Mouse (Mus musculus): ENCODE measurements at regions not wholly inside any gene's neighbourhood (a gene's known extent, or its start where the extent isn't known, plus 50 kb on each side); places are given as distances from the start of the nearest gene placed in this dataset.

DNA sequence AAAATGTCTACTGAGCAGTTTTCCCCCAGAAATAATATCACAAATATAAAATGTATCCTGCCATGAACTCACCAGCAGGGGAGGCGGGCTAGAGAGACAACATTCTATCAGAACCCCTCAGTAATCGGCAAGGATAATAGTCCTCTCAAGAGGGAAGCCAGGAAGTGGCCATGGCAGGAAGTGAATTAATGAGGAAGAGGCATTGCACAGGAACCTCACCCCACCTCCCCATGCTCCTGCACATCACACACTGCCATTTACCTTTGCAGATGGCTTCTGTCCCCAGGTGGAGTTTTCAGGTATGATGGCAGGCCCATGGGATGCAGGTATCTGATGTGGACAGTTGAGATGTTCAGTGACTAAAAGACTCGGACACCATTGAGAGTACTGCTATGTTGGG is 185.9 kb upstream of the Tgfbr2 start:
- ATAC-seq (ENCODE audit: low FRiP score, low read depth) = no peak
- H3K36me3 ChIP-seq = no peaks in the 10 kb centered on the region
- H3K27me3 ChIP-seq = no peaks in the 10 kb centered on the region
- H3K27ac ChIP-seq = no peak overlapping the region
- H3K9me3 ChIP-seq = no peaks in the 10 kb centered on the region; the same call in 1 of the 2 replicates
- H3K4me2 ChIP-seq (replicated peaks) = no peak overlapping the region
- no peaks in the 10 kb centered on the region for H3K4me1 ChIP-seq
- 86% methylated on average over 3 of the region's 3 CpGs for WGBS
- no peak overlapping the region for H3K4me3 ChIP-seq
- H3K9ac ChIP-seq = no peak overlapping the region

DNA sequence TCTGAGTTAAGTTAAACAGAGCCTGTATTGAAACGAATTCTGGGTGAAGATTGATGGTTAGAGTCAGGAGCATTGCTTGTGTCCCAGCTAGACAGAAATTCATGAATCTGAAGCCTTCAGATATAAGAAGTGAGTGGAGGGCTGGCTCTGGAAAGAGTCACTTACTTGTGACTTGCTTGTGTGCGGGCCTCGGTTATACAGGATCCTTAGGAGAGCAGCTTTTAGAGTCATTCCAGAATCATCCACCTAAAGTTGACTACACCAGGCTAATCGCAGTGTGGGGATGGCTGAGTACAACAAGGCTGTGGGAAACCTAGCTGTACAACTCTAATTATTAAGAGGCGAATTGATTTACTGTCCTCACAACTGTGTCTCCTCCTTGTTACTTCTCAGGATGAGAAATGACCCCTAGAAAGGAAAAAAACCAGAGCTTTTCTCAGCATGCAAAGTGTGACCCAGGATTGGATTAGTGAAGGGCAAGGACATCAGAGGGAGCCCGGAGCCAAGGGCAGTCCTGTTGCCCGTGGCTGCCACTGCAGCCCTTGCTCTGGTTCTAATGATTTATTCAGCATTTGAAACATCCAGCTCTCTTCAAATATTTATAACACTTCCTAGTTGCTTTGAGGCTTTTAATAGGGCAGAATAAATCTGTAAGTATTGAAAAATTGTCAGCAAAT is 179.0 kb upstream of the Tgfbr2 start:
- WGBS = 61% methylated on average over 7 of the region's 7 CpGs

DNA sequence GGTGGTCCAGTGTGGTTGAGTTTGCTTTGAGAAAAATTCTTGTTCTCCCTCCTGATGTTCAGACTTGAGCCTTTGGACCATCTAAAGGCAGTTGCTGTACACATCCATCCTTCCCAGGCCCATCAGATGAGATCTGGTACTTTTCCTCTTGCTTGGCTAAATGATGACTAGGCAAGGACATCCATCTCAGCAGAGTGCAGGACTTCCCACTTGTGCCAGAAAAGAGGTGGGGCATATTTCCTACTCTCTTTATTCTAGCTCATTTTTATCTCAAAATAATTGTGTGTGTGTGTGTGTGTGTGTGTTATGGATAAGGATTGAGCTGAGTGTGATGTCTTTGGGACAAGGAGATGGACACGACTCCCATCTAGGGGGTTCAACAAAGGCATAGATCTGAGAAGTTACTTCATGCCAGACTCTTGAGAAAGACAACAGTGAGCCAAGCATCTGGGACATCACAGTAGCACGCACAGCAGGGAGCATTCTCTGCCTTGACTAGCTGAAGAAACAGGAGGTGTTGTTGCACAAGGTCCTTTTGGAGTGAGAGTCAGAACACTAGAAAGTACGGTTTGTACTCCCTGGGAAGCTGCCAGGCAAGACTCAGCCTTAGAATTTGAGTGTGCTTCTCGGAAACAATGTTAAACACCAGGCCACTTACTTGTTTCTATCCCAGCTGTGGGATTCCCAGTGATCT is 177.8 kb upstream of the Tgfbr2 start:
- H3K4me2 ChIP-seq (replicated peaks) = no peak overlapping the region
- no peaks in the 10 kb centered on the region for H3K9me3 ChIP-seq
- WGBS = 75% methylated on average over 4 of the region's 4 CpGs
- no peak overlapping the region for H3K27ac ChIP-seq
- no peaks in the 10 kb centered on the region for H3K36me3 ChIP-seq
- peaks cover 16% of the 10 kb centered on the region for H3K4me1 ChIP-seq
- no peak overlapping the region for H3K4me3 ChIP-seq
- no peaks in the 10 kb centered on the region for H3K27me3 ChIP-seq
- ATAC-seq (ENCODE audit: low FRiP score, low read depth) = no peak
- no peak overlapping the region for H3K9ac ChIP-seq

More for the DNA sequence above, 179.0 kb upstream of the Tgfbr2 start:
- H3K9ac ChIP-seq = no peak overlapping the region
- no peaks in the 10 kb centered on the region for H3K9me3 ChIP-seq
- no peak for ATAC-seq (ENCODE audit: low FRiP score, low read depth)
- no peak overlapping the region for H3K27ac ChIP-seq
- H3K4me3 ChIP-seq = no peak overlapping the region
- no peaks in the 10 kb centered on the region for H3K36me3 ChIP-seq
- H3K27me3 ChIP-seq = no peaks in the 10 kb centered on the region
- H3K4me2 ChIP-seq (replicated peaks) = no peak overlapping the region
- H3K4me1 ChIP-seq = peaks cover 16% of the 10 kb centered on the region

DNA sequence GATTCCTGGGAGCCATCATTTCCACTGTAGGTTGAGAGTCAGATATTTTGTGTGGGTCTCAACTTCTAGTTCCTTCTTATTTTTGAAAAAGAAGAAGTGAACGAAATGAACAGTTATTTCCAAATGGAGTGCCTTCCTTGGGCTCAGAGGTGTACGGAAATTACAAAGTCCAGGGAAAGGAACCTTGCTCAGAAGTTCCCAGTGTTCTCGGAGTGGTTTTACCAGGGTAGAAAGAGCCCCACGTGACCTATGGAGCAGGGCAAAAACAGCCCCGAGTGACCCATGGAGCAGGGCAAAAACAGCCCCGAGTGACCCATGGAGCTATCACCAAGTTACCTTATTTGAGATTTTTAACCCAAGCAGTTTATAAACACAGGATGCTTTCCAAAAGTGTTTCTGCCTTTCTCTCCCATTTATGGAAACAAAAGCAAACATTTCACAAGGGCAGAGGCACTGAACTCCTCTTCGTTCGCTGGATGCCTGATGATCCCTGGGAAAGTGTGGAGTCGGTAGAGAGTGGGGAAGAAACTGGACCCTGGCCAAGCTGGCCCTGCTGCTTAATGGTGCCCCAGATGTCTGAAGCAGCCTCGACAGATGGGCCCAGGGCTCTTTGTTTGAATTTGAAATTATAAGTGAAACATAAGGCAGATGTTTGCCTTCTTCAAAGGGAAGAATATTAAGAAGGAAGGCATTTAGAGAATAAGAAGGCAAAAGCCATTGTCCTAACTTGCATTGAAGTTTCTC is 175.8 kb upstream of the Tgfbr2 start:
- Histone ChIP-seq H3K4me1 (peaks cover 16% of the 10 kb centered on the region), H3K4me2 (replicated peaks) (no peak overlapping the region), H3K27me3 (no peaks in the 10 kb centered on the region), H3K36me3 (no peaks in the 10 kb centered on the region), H3K27ac (no peak overlapping the region; the same call in 1 of the 2 replicates), H3K4me3 (no peak overlapping the region), H3K9ac (no peak overlapping the region), H3K9me3 (no peaks in the 10 kb centered on the region)
- ATAC-seq (ENCODE audit: low FRiP score, low read depth) = no peak
- 69% methylated on average over 10 of the region's 10 CpGs for WGBS

DNA sequence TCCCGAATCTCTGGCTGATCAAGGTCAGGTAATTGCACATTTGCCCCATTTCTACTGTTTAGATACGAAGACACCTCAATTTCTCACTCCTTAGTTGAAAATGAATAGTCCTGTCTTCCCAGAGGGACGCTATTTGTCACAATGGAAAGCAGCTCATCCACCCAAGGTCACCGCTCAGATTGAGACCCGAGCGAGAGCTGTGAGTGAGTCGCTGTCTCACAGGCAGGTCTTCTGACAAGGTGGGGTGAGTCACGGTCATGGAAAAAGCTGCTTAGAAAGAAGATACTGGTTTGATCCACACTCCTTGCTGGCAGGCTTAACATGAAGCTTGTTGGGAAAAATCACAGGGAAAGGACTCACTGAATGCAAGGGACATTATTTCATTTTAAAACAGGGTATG is 171.9 kb upstream of the Tgfbr2 start:
- Histone ChIP-seq H3K4me3 (no peak overlapping the region), H3K9ac (no peak overlapping the region), H3K4me1 (peaks cover 12% of the 10 kb centered on the region), H3K36me3 (no peaks in the 10 kb centered on the region), H3K9me3 (no peaks in the 10 kb centered on the region), H3K4me2 (replicated peaks) (no peak overlapping the region), H3K27me3 (no peaks in the 10 kb centered on the region), H3K27ac (no peak overlapping the region)
- ATAC-seq (ENCODE audit: low FRiP score, low read depth) = no peak
- 92% methylated on average over 8 of the region's 8 CpGs for WGBS

DNA sequence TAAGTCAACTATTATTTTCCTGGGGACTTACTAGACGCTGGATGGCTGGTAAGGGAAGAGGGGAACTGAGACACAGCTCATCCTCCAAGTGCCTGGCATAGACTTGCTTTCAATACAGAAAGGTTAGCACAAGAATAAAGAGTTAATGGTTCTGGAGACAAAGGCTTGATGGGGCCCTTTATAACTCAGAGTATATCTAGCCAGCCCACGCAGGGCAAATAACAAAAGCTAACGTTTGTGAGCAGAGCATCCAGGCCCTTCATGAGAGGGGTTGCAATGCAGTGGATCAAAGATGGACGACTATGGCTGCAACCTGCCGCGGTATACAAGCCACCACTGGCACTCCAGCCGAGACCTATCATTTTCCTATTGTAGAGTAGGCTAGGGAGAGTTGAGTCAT is 171.3 kb upstream of the Tgfbr2 start:
- Histone ChIP-seq H3K27ac (no peak overlapping the region), H3K4me1 (peaks cover 10% of the 10 kb centered on the region), H3K9ac (no peak overlapping the region), H3K9me3 (no peaks in the 10 kb centered on the region), H3K4me2 (replicated peaks) (no peak overlapping the region), H3K4me3 (no peak overlapping the region), H3K36me3 (no peaks in the 10 kb centered on the region), H3K27me3 (no peaks in the 10 kb centered on the region)
- ATAC-seq (ENCODE audit: low FRiP score, low read depth) = no peak
- 84% methylated on average over 7 of the region's 7 CpGs for WGBS

DNA sequence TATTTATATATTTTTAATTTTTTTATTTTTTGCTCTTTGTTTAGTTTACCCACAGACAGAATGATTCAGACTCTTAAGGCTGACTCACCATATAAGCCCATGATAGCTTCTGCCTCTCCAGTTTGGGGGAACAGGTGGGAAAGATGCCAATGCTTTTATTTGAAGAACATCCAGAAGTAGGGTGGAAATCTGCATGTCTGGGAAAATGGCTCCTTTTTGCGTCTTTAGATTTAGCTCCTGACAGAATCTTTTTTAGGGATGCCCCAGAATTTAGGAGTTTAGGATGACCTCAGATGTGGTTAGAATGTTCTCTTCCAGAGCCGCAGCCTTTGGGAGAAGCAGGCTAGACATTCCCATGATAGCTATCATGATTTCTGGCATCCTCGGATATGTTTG is 167.9 kb upstream of the Tgfbr2 start:
- no peak overlapping the region for H3K4me3 ChIP-seq
- H3K27ac ChIP-seq = no peak overlapping the region
- H3K36me3 ChIP-seq = no peaks in the 10 kb centered on the region
- 86% methylated on average over 3 of the region's 3 CpGs for WGBS
- H3K4me2 ChIP-seq (replicated peaks) = no peak overlapping the region
- no peak overlapping the region for H3K9ac ChIP-seq
- no peaks in the 10 kb centered on the region for H3K4me1 ChIP-seq
- no peak for ATAC-seq (ENCODE audit: low FRiP score, low read depth)
- H3K27me3 ChIP-seq = no peaks in the 10 kb centered on the region
- no peaks in the 10 kb centered on the region for H3K9me3 ChIP-seq

DNA sequence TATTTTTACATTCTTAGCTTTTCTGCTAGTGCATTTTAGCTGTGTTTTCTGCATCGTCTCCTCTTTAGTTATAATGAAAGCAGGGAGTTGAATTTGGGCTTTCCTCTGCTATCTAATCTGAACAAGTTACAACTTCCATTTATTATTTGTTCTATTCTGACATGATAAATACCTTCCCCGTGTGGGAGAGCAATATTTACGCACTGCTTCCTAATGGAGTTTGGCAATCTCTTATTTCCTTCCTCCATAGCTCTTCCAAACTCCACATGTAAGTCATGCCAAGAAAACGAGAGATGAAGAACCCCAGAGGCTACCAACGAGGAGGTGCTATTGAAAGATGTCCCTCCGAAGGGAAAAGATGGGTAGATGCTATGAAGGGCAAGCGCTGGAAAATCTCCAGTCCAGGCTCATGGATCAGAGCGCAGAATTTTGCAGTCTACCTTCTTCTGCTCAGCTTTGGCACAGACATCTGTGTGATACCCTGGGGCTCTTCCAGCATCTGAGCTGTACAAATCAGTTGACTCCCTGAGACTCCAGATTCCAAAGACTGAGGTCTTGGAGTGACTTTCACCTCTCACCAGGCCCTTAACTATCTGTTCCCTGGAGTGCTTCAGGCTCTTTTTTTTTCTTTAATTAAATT is 167.4 kb upstream of the Tgfbr2 start:
- no peak for ATAC-seq (ENCODE audit: low FRiP score, low read depth)
- Histone ChIP-seq H3K4me3 (no peak overlapping the region), H3K27me3 (no peaks in the 10 kb centered on the region), H3K4me2 (replicated peaks) (no peak overlapping the region), H3K4me1 (no peaks in the 10 kb centered on the region), H3K9me3 (no peaks in the 10 kb centered on the region), H3K36me3 (no peaks in the 10 kb centered on the region), H3K9ac (no peak overlapping the region), H3K27ac (no peak overlapping the region)
- WGBS = 81% methylated on average over 8 of the region's 8 CpGs

DNA sequence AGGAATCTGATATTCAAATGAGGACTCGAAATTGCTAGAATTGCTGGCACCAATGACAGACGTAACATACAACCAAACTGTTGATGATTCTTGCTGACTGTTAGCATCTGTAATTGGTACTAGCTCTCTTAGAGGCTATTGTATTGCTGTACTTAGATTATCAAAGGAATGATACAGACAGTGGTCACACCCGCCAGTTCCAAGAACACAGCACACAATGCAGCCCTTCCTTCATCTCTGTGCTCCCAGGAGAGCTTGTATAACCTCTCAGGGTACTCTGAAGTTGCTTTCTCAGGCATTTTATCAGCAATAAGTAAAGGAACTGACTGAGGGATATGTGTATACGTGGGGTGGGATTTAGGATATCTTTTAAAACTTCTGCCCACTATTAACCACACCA is 166.8 kb upstream of the Tgfbr2 start:
- no peak overlapping the region for H3K27ac ChIP-seq
- no peaks in the 10 kb centered on the region for H3K4me1 ChIP-seq
- H3K4me3 ChIP-seq = no peak overlapping the region
- no peaks in the 10 kb centered on the region for H3K27me3 ChIP-seq
- H3K4me2 ChIP-seq (replicated peaks) = no peak overlapping the region
- no peak for ATAC-seq (ENCODE audit: low FRiP score, low read depth)
- no peaks in the 10 kb centered on the region for H3K9me3 ChIP-seq
- H3K36me3 ChIP-seq = no peaks in the 10 kb centered on the region
- 79% methylated on average over 4 of the region's 4 CpGs for WGBS
- H3K9ac ChIP-seq = no peak overlapping the region

DNA sequence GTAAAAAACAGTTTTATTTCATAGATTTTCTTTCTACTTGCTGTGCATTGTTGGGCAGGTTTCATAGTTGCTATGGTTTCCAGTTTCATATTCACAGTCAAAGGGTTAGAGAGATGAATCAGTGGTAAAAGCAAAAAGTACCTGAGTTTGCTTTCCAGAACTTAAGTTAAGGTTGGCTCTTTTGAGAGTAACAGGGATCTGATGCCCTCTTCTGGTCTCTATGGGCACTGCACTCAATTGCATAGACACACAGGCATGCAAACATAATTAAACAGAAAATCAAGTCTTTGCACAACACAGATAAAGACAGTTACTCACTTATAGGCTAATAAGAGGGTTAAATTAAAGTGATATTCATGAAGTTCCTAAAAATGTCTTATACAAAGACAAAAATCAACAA is 165.8 kb upstream of the Tgfbr2 start:
- Histone ChIP-seq H3K9ac (no peak overlapping the region), H3K27me3 (no peaks in the 10 kb centered on the region), H3K9me3 (no peaks in the 10 kb centered on the region), H3K36me3 (no peaks in the 10 kb centered on the region), H3K4me1 (no peaks in the 10 kb centered on the region), H3K27ac (no peak overlapping the region), H3K4me2 (replicated peaks) (no peak overlapping the region), H3K4me3 (no peak overlapping the region)
- ATAC-seq (ENCODE audit: low FRiP score, low read depth) = no peak

DNA sequence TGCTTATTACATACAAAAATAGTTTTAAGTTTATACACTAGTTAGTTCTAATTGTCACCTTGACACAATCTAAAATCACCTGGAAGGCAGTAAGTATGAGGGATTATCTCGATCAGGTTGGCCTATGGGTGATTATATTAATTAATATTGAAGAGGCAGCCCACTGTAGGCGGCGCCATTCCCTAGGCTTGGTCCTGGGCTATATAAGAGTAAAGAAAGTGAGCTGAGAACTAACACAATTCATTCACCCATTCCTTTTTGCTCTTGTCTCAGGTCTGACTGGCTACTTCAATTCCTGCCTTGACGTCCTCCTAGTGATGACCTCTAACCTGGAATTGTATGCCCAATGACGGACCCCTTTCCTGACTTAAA is 163.6 kb upstream of the Tgfbr2 start:
- no peaks in the 10 kb centered on the region for H3K9me3 ChIP-seq
- H3K9ac ChIP-seq = no peak overlapping the region
- ATAC-seq (ENCODE audit: low FRiP score, low read depth) = no peak
- no peaks in the 10 kb centered on the region for H3K36me3 ChIP-seq
- H3K4me1 ChIP-seq = no peaks in the 10 kb centered on the region
- H3K27me3 ChIP-seq = no peaks in the 10 kb centered on the region
- H3K4me2 ChIP-seq (replicated peaks) = no peak overlapping the region
- WGBS = 84% methylated on average over 5 of the region's 5 CpGs
- no peak overlapping the region for H3K27ac ChIP-seq
- no peak overlapping the region for H3K4me3 ChIP-seq

DNA sequence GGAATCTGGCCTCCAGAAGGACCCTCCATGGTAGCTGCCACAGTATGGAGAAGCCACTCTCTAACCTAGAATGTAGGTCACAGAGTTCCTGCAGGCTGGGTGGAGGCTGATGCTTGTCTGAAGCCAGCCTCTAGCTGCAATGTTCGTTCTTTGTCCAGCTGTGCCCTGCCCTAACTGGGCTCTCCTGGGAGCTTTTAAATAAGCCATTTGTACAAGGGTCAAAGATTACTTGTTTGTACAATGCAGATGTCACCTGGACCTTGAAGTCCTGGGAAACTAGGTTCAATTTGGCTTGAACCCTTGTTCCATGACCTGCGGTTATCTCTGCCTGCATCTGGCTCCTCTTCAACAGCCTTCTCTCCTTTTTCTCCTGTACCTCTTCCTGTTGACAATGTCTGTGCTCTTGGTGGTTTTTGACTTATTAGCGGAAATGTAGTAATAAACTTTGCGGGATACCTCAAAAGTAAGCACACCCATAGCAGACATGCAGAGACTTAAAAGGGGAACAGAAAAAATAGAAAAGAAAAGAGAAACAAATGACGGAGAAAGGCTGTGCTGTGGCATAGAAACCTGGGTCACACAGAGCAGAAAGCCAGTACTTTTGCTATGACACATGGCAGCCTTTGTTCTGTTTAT is 163.1 kb upstream of the Tgfbr2 start:
- WGBS = 81% methylated on average over 5 of the region's 5 CpGs

More for the DNA sequence above, 163.1 kb upstream of the Tgfbr2 start:
- no peak for ATAC-seq (ENCODE audit: low FRiP score, low read depth)
- H3K9me3 ChIP-seq = no peaks in the 10 kb centered on the region
- no peaks in the 10 kb centered on the region for H3K36me3 ChIP-seq
- no peaks in the 10 kb centered on the region for H3K27me3 ChIP-seq
- H3K4me3 ChIP-seq = no peak overlapping the region
- H3K9ac ChIP-seq = no peak overlapping the region
- no peak overlapping the region for H3K4me2 ChIP-seq (replicated peaks)
- no peak overlapping the region for H3K27ac ChIP-seq
- H3K4me1 ChIP-seq = no peaks in the 10 kb centered on the region
